Mouse (Mus musculus) liver, postnatal 0 days (tissue): Measurements from ENCODE around the gene Lalba.

Experiments
- CTCF ChIP-seq: sonication (generic); IDR thresholded peaks from 2 replicates; pipeline ENCODE4 v1.5.1; 2016; ENCODE audit warnings: antibody characterized with exemption, low read depth
- EP300 ChIP-seq: IDR thresholded peaks from 2 replicates; pipeline ENCODE4 v1.6.1; 2016; ENCODE audit warnings: antibody characterized with exemption, low read depth, mild to moderate bottlenecking

DNA sequence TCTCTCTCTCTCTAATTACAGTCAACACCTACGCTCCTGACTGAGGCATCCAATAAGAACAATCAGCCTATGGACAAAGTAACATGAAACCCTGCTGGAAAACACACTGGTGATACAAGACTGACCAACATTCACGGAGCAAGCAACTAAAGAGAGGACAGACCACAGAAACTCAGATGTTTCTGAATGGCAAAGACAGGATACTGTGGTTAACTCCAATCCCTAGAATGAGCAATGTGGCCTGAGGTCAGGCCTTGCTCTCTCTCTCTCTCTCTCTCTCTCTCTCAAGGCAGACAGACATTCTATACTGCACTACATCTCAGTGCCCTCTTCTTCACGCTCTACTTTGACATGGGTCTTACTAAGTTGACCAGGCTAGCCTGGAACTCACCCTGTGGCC lies 38.7 kb upstream of the Lalba start:
- no peak for TF ChIP-seq CTCF
- no peak for TF ChIP-seq EP300
